Mouse (Mus musculus) megakaryocyte progenitor cell, adult 5-6 weeks (primary cell): ENCODE results near the gene Zfp64. TPM values are rescaled to one million over a fixed set of nuclear protein-coding genes. Genes with fewer than 3 reads are reported as not detected.
"Not testable (repeated sequence)": the region's sequence is repeated elsewhere in the genome, so short reads cannot be mapped to it uniquely, and the experiment has no call there.

Experiments
- ATAC-seq: replicated peaks from 2 replicates; pipeline ENCODE4 v1.8.0; 2016; ENCODE audit warnings: mild to moderate bottlenecking, moderate TSS enrichment, inconsistent platforms; ENCODE audit not compliant: poor library complexity
- total RNA-seq, 2 experiments: library from RNA; stranded (forward) in 1 of 2; stranded (reverse) in 1 of 2; fragments of 157-497, 149-512 nt in 1 of 2; fragments of 200-1000 nt in 1 of 2; gene quantifications; 2 replicates each; pipeline versions ENCODE4 v1.2.3 to v1.2.4; 2015 to 2017

Gene Zfp64
- total RNA-seq, 2 experiments from 2014 or later: 19.0 to 32.4 TPM

DNA sequence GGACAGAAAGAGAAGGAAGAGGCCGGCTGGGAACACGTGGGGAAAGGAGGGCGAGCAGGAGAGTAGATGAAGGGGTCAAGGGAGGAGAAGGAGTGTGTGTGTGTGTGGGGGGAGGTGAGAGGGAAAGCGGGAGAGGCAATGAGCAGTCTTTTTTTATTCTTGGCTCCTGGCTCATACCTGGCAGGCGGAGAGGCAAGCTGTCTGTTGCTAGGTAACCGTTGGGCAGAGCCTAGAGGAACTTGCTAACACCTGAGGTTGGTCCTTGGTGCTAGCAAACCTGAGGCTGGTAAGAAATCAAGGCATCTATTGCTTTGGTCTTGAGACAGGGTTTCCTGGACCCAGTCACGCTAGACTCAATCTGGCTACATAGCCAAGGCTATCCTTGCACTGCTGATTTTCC, 98.7 kb downstream of the Zfp64 start:
- ATAC-seq: no peak

DNA sequence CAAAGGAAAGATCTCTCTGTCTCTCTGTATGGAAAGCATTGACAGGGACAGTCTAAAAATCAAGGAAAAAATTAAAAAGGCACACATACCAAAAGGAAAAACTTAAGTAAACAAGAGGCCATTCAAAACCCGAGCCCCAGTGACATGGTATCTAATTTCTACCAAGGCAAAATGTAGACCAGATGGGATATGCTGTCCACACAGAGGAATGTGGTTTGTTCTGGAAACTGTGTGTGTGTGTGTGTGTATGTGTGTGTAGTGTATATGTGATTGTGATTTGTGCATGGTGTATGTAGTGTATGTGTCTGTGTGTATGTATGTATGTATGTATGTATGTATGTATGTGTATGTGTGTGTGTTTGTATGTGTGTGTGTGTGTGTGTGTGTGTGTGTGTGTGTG, 100.6 kb downstream of the Zfp64 start:
- no peak for ATAC-seq

DNA sequence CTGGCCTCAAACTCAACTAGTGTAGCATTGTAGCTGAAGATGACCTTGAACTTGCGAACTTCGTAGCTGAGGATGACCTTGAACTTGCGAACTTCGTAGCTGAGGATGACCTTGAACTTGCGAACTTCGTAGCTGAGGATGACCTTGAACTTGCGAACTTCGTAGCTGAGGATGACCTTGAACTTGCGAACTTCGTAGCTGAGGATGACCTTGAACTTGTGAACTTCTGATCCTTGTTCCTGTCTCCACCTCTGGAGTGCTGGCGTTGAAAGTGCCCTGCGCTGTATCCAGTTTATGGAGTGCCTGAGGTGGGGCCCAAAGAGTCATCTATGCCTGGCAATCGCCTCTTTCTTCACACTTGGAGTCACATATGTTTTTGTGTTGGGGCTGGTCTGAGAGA, 101.5 kb downstream of the Zfp64 start:
- ATAC-seq: not testable (repeated sequence)

DNA sequence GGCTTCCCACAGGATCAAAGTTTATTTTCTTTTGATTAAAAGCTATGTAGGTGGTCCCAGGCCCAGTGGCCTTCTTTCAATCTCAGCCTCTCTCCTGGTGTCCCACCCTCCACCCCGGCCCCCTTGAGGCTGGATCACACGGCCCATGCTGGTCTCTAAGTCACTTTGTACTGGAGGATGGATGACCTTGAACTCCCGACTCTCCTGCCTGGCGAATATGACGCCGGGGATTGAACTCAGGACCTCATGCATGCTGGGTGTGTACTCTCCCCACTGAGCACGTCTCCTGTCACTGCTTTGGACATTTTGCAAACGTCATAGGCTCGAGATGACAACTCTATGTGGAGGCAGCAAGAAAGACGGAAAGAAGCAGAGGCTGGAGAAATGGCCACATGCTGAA, 103.8 kb downstream of the Zfp64 start:
- ATAC-seq: no peak

- no peak for ATAC-seq
Observed at GRCm38 (mm10) chr2:168848553-168848952, 106.8 kb downstream of the Zfp64 start.

- ATAC-seq: no peak
Observed at GRCm38 (mm10) chr2:168846180-168846720, 109.1 kb downstream of the Zfp64 start.

Other genes with a start within 250 kb of the Zfp64 start
- gene Atp9a, start 213.2 kb downstream of the Zfp64 start, total RNA-seq (2015): 0.15 and 0.22 TPM in 2 replicates
- gene Atp9a, start 213.2 kb downstream of the Zfp64 start, total RNA-seq (2017): 0.27 and 0.42 TPM in 2 replicates
- gene Sall4, start 187.6 kb downstream of the Zfp64 start, total RNA-seq (2015): not detected in 2 replicates
- not detected in 2 replicates for gene Sall4, start 187.6 kb downstream of the Zfp64 start, total RNA-seq (2017)